ENCODE assay signal across 18 mouse cellular contexts in the genomic region with DNA sequence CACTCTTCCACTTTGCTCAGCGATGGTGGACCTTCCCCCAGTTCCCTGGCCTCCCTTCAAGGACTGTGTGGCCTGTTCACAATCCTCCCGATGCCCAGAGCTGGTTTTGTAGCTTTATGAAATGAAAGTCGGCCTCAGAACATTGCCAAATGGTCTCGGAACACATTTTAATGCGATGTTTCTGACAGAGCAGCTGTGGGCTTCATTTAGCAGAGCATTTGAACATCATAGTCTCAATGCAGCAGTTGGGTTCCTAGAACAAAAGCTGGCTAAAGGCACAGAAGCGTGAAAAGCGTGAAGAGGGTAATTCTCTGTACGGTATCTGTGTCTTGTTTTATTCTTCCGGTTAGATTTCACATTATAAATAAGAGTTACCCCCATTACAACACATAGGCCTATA.
DNase-seq lines count a peak whose midpoint lies in the region; TF ChIP-seq lines count a peak whose summit lies in the region.
"Had no signal": no experiment of that assay in that cellular context is flagged by ENCODE, and none has a peak within 500 bp of the region (broad histone marks: within the 10 kb centered on the region; RNA-seq: fewer than 3 reads in every experiment).

No protein-coding gene starts in this region.

- no peak for TF ChIP-seq POLR2A in brain, embryonic 14.5 days (IDR thresholded peaks at IDR 0.05; ENCODE audit: borderline replicate concordance, extremely low read depth, insufficient read depth, insufficient read length, poor library complexity, severe bottlenecking)
- no peak for TF ChIP-seq POLR2A in olfactory bulb, adult 2 months (IDR thresholded peaks at IDR 0.05; ENCODE audit: insufficient read depth, low read depth, low read length)

- H3K4me1 ChIP-seq in olfactory bulb, adult 2 months (ENCODE audit: control insufficient read depth, insufficient read depth, low read length): 0 out of 2 replicates have a peak, but pooled peaks cover 2% of the 10 kb centered on the region
- H3K4me1 ChIP-seq: embryonic facial prominence, embryonic 15.5 days; forebrain, embryonic 13.5 days; limb, embryonic 13.5 days; liver, embryonic 15.5 days had no signal

- peak overlapping the region; percentile 40; the same call in 1 of the 2 replicates for H3K27ac ChIP-seq in olfactory bulb, adult 2 months (ENCODE audit: insufficient read depth, low read depth, low read length)
- H3K27ac ChIP-seq: embryonic facial prominence, embryonic 15.5 days; forebrain, embryonic 13.5 days; limb, embryonic 13.5 days; liver, embryonic 15.5 days; stomach, postnatal 0 days had no signal

- 15% methylated on average over 9 of the region's 9 CpGs for WGBS in olfactory bulb, adult 2 months

- intact Hi-C loops in left cerebral cortex, postnatal 4 days (cut with DNase I): no loop called here

- no peak overlapping the region for H3K4me3 ChIP-seq in olfactory bulb, adult 2 months (ENCODE audit: insufficient read depth, low read depth, low read length)
- H3K4me3 ChIP-seq: embryonic facial prominence, embryonic 15.5 days; forebrain, embryonic 13.5 days; limb, embryonic 13.5 days; liver, embryonic 15.5 days had no signal

- TF ChIP-seq CTCF in brain, embryonic 14.5 days (IDR thresholded peaks at IDR 0.05; ENCODE audit: borderline replicate concordance, extremely low read depth, insufficient read depth, insufficient read length): no peak
- TF ChIP-seq CTCF in olfactory bulb, adult 2 months (IDR thresholded peaks at IDR 0.05; ENCODE audit: insufficient read depth, low read depth, low read length): no peak

- peak; percentile 15 for DNase-seq in left cerebral cortex, adult 11 months (ENCODE audit: low spot score)
- no peak for DNase-seq in left cerebral cortex, postnatal 4 days
- DNase-seq in brain, embryonic 14.5 days (ENCODE audit: low read depth): peak; percentile 33
- peak; percentile 25 for DNase-seq in layer of hippocampus, adult 9-11 months
- no peak for DNase-seq in thymus, postnatal 25 days
- DNase-seq in embryo, embryonic 10.5 days (ENCODE audit: low spot score): no peak
- DNase-seq: adrenal gland, adult 8-10 months; cerebellum, adult 8-10 months; gastrocnemius, postnatal 10 days; kidney, adult 8-10 months; lung, postnatal 14 days; thymus, postnatal 4 days had no signal

Comparison
In these comparisons a context has a peak if more than half of its experiments do, and no peak if none do; other contexts are left out.
1. DNase-seq: peak in left cerebral cortex, adult 11 months (single experiment), brain, embryonic 14.5 days (single experiment) and layer of hippocampus, adult 9-11 months (single experiment); none in left cerebral cortex, postnatal 4 days (single experiment), thymus, postnatal 25 days (single experiment) and embryo, embryonic 10.5 days (single experiment).